Mouse (Mus musculus) C2C12 (cell line): ENCODE data around the gene Txndc17. TPM values are rescaled to one million over a fixed set of nuclear protein-coding genes. Genes with fewer than 3 reads are reported as not detected.

Source experiments
- H3K27me3 ChIP-seq: one replicate; pipeline ENCODE4 v1.6.1; 2011; ENCODE audit not compliant: control insufficient read depth, insufficient read depth, insufficient read length
- H3K36me3 ChIP-seq: one replicate; pipeline ENCODE4 v1.6.1; 2011; ENCODE audit not compliant: control insufficient read depth, insufficient read depth
- H3K4me3 ChIP-seq: one replicate; pipeline ENCODE4 v1.5.1; 2011; ENCODE audit warnings: mild to moderate bottlenecking, control low read depth; ENCODE audit not compliant: poor library complexity, insufficient read depth, severe bottlenecking
- H3K79me2 ChIP-seq: one replicate; pipeline ENCODE4 v1.6.1; 2011; ENCODE audit not compliant: control insufficient read depth, insufficient read depth
- H3K79me3 ChIP-seq: one replicate; pipeline ENCODE4 v1.6.1; 2011; ENCODE audit warnings: low read depth, control low read depth
- H3ac ChIP-seq: one replicate; pipeline ENCODE3; 2011; ENCODE audit warnings: low read depth; ENCODE audit not compliant: control insufficient read depth, insufficient read length
- CEBPB ChIP-seq: IDR thresholded peaks from one replicate; pipeline ENCODE4 v1.6.1; 2011; ENCODE audit warnings: low read depth, mild to moderate bottlenecking, control low read depth, moderate library complexity
- CTCF ChIP-seq: IDR thresholded peaks from one replicate; pipeline ENCODE4 v1.5.1; 2011; ENCODE audit not compliant: control insufficient read depth, insufficient read depth, insufficient read length
- FOSL1 ChIP-seq: IDR thresholded peaks from one replicate; pipeline ENCODE4 v1.8.0; 2011; ENCODE audit warnings: mild to moderate bottlenecking, low read length; ENCODE audit not compliant: poor library complexity, insufficient read depth, severe bottlenecking
- MAX ChIP-seq: IDR thresholded peaks from one replicate; pipeline ENCODE4 v1.6.1; 2011; ENCODE audit warnings: mild to moderate bottlenecking, control low read depth
- MYOD1 ChIP-seq: IDR thresholded peaks from one replicate; pipeline ENCODE4 v1.6.1; 2011; ENCODE audit warnings: low read depth; ENCODE audit not compliant: control insufficient read depth, insufficient read length
- MYOG ChIP-seq: IDR thresholded peaks from one replicate; pipeline ENCODE4 v1.6.1; 2011; ENCODE audit not compliant: control insufficient read depth, insufficient read length; ENCODE audit errors: extremely low read depth
- USF1 ChIP-seq: IDR thresholded peaks from one replicate; pipeline ENCODE4 v1.6.1; 2011; ENCODE audit warnings: low read depth, mild to moderate bottlenecking, control low read depth, moderate library complexity
- polyA plus RNA-seq: library from polyadenylated mRNA; unstranded; fragments of >200 nt; fragmentation: generic; extraction: Trizol; gene quantifications from one replicate; pipeline ENCODE4 v1.2.1, GENCODE M21; 2012; ENCODE audit warnings: missing spikeins

Gene Txndc17
- polyA plus RNA-seq, 1 experiment: 120 TPM

- Histone ChIP-seq H3K79me3 (no peaks in the 10 kb centered on the region), H3K27me3 (no peaks in the 10 kb centered on the region), H3K79me2 (no peaks in the 10 kb centered on the region), H3K4me3 (no peak overlapping the region), H3ac (no peak overlapping the region), H3K36me3 (no peaks in the 10 kb centered on the region)
- no peak for TF ChIP-seq CTCF
- TF ChIP-seq MYOG: no peak
- TF ChIP-seq MAX: no peak
- TF ChIP-seq FOSL1: no peak
- TF ChIP-seq CEBPB: no peak
- no peak for TF ChIP-seq USF1
- TF ChIP-seq MYOD1: no peak
Measured at GRCm38 (mm10) chr11:72234013-72234412, 26.7 kb downstream of the Txndc17 start.

- no peak overlapping the region for H3ac ChIP-seq
- TF ChIP-seq CEBPB (no peak), USF1 (no peak), CTCF (no peak), MYOD1 (no peak)
- H3K79me3 ChIP-seq: no peaks in the 10 kb centered on the region
- no peak overlapping the region for H3K4me3 ChIP-seq
- no peaks in the 10 kb centered on the region for H3K79me2 ChIP-seq
- no peaks in the 10 kb centered on the region for H3K36me3 ChIP-seq
- H3K27me3 ChIP-seq: peaks cover 16% of the 10 kb centered on the region
Measured at GRCm38 (mm10) chr11:72240062-72240860, 32.9 kb downstream of the Txndc17 start.

DNA sequence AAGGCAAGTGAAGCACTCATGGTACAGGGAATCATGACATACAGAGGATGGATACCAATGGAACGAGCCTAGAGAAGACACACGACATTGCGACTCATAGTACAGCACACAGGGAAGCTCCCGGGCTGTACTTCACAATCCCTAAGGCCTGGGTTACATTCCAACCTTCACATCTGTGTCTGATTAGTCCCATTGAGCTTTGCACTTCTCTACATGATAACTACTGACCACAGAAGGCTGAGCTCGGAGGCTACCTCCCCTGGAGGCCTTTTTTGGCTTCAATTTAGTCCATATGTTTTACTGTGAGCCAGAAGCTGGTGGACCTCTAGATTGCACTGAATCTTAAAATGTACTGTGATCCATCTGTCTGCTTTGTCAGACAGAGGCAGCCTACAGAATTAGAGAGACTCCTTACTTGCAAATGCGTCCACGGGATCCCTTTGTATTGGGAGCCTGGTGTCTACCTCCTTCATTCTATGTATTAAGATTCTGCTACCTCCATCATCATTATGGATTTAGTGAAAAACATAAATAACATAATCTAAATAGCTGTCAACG is 37.9 kb downstream of the Txndc17 start:
- Histone ChIP-seq H3K27me3 (peaks cover 25% of the 10 kb centered on the region), H3K79me2 (no peaks in the 10 kb centered on the region), H3ac (no peak overlapping the region), H3K36me3 (no peaks in the 10 kb centered on the region), H3K79me3 (no peaks in the 10 kb centered on the region), H3K4me3 (no peak overlapping the region)
- no peak for TF ChIP-seq MAX
- no peak for TF ChIP-seq CEBPB
- no peak for TF ChIP-seq MYOD1
- TF ChIP-seq USF1: no peak
- TF ChIP-seq CTCF: no peak
- no peak for TF ChIP-seq MYOG
- TF ChIP-seq FOSL1: no peak

DNA sequence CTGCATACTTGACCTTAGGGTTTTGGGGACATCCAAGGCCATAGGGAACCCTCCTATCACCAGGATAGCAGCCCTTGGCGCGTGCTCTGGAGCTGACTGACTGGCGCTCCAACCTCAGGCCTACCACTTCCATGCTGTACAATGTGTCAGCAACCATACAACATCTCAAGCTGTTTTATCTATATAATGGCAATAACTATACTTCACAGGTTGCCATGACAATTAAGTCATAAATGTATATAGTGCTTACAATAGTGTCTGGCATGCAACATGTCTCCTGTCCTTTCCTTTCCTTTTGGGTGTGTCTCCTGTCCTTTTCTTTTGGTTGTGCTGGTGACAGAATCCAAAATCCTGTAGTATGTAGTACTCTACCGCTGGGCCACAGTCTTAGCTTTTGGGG is 48.3 kb downstream of the Txndc17 start:
- Histone ChIP-seq H3K36me3 (no peaks in the 10 kb centered on the region), H3K79me2 (no peaks in the 10 kb centered on the region), H3K79me3 (no peaks in the 10 kb centered on the region), H3K27me3 (peaks cover 10% of the 10 kb centered on the region), H3ac (no peak overlapping the region), H3K4me3 (no peak overlapping the region)
- TF ChIP-seq MYOD1 (no peak), CEBPB (no peak), FOSL1 (no peak), USF1 (no peak), MAX (no peak), CTCF (no peak), MYOG (no peak)

- H3K36me3 ChIP-seq: no peaks in the 10 kb centered on the region
- no peaks in the 10 kb centered on the region for H3K79me3 ChIP-seq
- peaks cover 10% of the 10 kb centered on the region for H3K27me3 ChIP-seq
- no peak overlapping the region for H3ac ChIP-seq
- no peaks in the 10 kb centered on the region for H3K79me2 ChIP-seq
- H3K4me3 ChIP-seq: no peak overlapping the region
- TF ChIP-seq MAX (no peak), MYOG (no peak), CTCF (no peak), USF1 (no peak), MYOD1 (no peak), CEBPB (no peak), FOSL1 (no peak)
Measured at GRCm38 (mm10) chr11:72256441-72256840, 49.1 kb downstream of the Txndc17 start.

Other genes with a start within 250 kb of the Txndc17 start
- gene Aipl1, start 170.0 kb upstream of the Txndc17 start, polyA plus RNA-seq: 0.21 TPM
- gene Pimreg, start 165.5 kb upstream of the Txndc17 start, polyA plus RNA-seq: 156 TPM
- gene Pitpnm3, start 71.8 kb upstream of the Txndc17 start, polyA plus RNA-seq: 0.02 TPM
- gene Gm43951, start 707 bp upstream of the Txndc17 start, polyA plus RNA-seq: 0.25 TPM
- gene 4933427D14Rik, start 88 bp upstream of the Txndc17 start, polyA plus RNA-seq: 3.4 TPM
- gene Med31, start 8.0 kb downstream of the Txndc17 start, polyA plus RNA-seq: 17.8 TPM
- 0.16 TPM for gene Slc13a5, start 59.7 kb downstream of the Txndc17 start, polyA plus RNA-seq
- gene Xaf1, start 94.1 kb downstream of the Txndc17 start, polyA plus RNA-seq: 1.2 TPM
- gene Fbxo39, start 106.9 kb downstream of the Txndc17 start, polyA plus RNA-seq: not detected
- gene Tekt1, start 154.9 kb downstream of the Txndc17 start, polyA plus RNA-seq: not detected
- gene Smtnl2, start 204.2 kb downstream of the Txndc17 start, polyA plus RNA-seq: 0.04 TPM
- not detected for gene Ggt6, start 228.0 kb downstream of the Txndc17 start, polyA plus RNA-seq
- gene Mybbp1a, start 233.8 kb downstream of the Txndc17 start, polyA plus RNA-seq: 230 TPM